Mouse (Mus musculus): ENCODE data around the gene Krt84.

DNA sequence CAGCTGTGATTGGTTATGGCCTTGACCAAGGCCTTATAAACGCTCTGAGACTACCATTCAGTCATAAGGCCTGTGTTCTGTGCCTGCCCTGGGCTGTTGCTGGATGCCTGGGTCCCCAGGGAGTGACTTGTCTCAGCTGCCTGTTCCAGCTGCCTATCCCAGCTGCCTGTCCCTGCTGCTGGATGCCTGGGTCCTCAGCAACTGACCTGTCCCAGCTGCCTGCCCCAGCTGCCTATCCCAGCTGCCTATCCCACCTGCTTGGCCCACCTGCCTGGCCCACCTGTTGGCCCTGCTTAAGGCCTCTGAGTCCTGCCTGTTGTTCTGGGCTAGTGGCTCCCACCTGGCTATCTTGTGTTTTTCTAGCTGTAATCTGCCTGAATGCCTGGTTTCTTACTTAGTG lies 38.4 kb downstream of the Krt84 start:
- TF ChIP-seq POLR2A (IDR thresholded peaks at IDR 0.05; ENCODE audit: insufficient read depth, low read depth, low read length), result no peak
- TF ChIP-seq CTCF (IDR thresholded peaks at IDR 0.05; ENCODE audit: insufficient read depth, low read depth, low read length), result no peak
